Mouse (Mus musculus) cerebellum, adult 2 months (tissue): Measurements from ENCODE around the gene Phf20. TPM values are rescaled to one million over a fixed set of nuclear protein-coding genes. Genes with fewer than 3 reads are reported as not detected.

Experiments
- DNase-seq, 2 experiments: peaks; one replicate each; pipeline ENCODE4 v3.0.0; 2021
- H3K27ac ChIP-seq: fragments of 200-500 bp; 2 replicates; pipeline ENCODE4 v1.5.1; 2012; ENCODE audit warnings: low read length, control low read depth, inconsistent platforms; ENCODE audit not compliant: insufficient read depth
- H3K27me3 ChIP-seq: fragments of 200-500 bp; 2 replicates; pipeline ENCODE4 v1.6.1; 2012; ENCODE audit warnings: inconsistent platforms, mild to moderate bottlenecking, low read length, moderate library complexity; ENCODE audit not compliant: control insufficient read depth, insufficient read depth
- H3K4me1 ChIP-seq: fragments of 200-500 bp; 2 replicates; pipeline ENCODE4 v1.6.1; 2011; ENCODE audit warnings: low read length; ENCODE audit not compliant: control insufficient read depth, insufficient read depth
- H3K4me3 ChIP-seq: fragments of 200-500 bp; replicated peaks from 2 replicates; pipeline ENCODE3; 2011; ENCODE audit warnings: mild to moderate bottlenecking, low read depth, low read length, control low read depth; ENCODE audit not compliant: insufficient read depth
- CTCF ChIP-seq: fragments of 200-500 bp; IDR thresholded peaks from 2 replicates; pipeline ENCODE4 v1.5.1; 2011; ENCODE audit warnings: low read depth, mild to moderate bottlenecking, control low read depth, low read length, moderate library complexity, borderline replicate concordance; ENCODE audit not compliant: insufficient read depth
- POLR2A ChIP-seq: fragments of 200-500 bp; IDR thresholded peaks from 2 replicates; pipeline ENCODE4 v1.6.1; 2011; ENCODE audit warnings: low read length, control low read depth, borderline replicate concordance; ENCODE audit not compliant: insufficient read depth
- WGBS: fragments of 180-500 bp; shearing (Covaris S2); methylation state at CpG from one replicate; pipeline ENCODE4 v1.1.7; 2018; 5-methylcytosine and 5-hydroxymethylcytosine counted together
- polyA plus RNA-seq: library from polyadenylated mRNA; depleted of rRNA; stranded (reverse); fragments of >200 nt; gene quantifications from 2 replicates; pipeline ENCODE4 v1.2.3, GENCODE M21; 2012

Phf20 gene
- polyA plus RNA-seq, 1 experiment: 44.6 TPM

- Histone ChIP-seq H3K4me1 (no peaks in the 10 kb centered on the region; the same call in 1 of the 2 replicates), H3K4me3 (no peak overlapping the region), H3K27me3 (no peaks in the 10 kb centered on the region), H3K27ac (no peak overlapping the region)
- DNase-seq: no peak
- no peak for TF ChIP-seq CTCF
- TF ChIP-seq POLR2A: no peak
- 75% methylated on average over 2 of the region's 2 CpGs for WGBS
These were observed 4.2 kb upstream of the Phf20 start for GRCm38 (mm10) chr2:156192068-156192467.

DNA sequence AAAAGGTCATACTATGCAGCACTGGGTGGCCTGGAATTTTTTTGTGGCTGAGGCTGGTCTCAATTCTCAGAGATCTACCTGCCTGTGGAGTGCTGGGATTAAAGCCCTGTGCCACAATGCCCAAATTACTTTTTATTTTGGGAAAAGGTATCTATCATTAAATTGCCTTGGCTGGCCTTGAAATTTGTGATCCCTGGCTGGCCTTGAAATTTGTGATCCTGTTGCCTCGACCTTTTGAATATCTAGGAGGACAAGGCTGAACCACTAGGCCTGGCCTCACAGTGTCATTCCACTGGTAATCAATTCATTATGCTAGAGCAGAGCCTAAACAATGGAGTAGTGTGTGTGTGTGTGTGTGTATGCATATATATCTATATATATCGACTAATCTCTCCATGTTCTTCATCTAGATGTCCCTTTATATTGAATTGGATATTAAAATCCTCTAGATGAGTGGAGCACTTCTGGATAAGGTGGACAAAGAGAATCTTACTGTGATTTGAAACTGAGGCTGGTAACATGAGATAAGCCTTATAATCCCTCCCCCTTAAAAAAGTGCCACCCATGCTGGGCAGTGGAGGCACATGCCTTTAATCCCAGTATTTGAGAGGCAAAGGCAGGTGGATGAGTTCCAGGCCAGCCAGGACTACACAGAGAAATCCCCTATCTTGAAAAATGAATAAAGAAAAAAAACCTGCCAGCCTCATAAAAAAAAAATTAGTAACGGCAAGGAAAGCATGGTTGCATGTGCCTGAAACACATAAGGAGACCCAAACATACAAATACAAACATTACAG, 3.0 kb upstream of the Phf20 start:
- WGBS: 83% methylated on average over 3 of the region's 3 CpGs
- no peak for DNase-seq
- no peak for TF ChIP-seq POLR2A
- TF ChIP-seq CTCF: no peak

DNA sequence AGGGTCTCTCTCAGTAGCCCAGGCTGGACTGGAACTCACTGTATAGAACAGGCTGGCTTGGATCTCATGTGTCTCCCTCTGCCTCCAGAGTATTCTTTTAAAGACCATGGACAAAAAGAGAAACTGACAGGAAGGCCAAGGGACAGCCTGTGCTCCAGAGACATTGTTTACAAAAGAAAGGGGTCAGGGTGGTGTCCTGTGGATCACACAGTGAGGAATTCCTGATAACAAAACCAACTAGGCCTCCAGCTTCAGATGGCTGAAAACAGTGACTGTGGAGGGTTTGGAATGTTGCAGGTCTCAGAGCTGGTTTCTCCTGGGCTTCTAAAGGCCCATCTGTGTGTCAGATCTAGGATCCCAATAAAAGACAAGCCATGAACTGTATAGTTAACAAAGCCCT, 1.7 kb upstream of the Phf20 start:
- Histone ChIP-seq H3K4me3 (no peak overlapping the region), H3K27ac (no peak overlapping the region), H3K4me1 (no peaks in the 10 kb centered on the region; the same call in 1 of the 2 replicates)

More for the DNA sequence above, 3.0 kb upstream of the Phf20 start:
- no peaks in the 10 kb centered on the region; the same call in 1 of the 2 replicates for H3K4me1 ChIP-seq
- H3K27ac ChIP-seq: no peak overlapping the region
- no peaks in the 10 kb centered on the region for H3K27me3 ChIP-seq
- no peak overlapping the region for H3K4me3 ChIP-seq

DNA sequence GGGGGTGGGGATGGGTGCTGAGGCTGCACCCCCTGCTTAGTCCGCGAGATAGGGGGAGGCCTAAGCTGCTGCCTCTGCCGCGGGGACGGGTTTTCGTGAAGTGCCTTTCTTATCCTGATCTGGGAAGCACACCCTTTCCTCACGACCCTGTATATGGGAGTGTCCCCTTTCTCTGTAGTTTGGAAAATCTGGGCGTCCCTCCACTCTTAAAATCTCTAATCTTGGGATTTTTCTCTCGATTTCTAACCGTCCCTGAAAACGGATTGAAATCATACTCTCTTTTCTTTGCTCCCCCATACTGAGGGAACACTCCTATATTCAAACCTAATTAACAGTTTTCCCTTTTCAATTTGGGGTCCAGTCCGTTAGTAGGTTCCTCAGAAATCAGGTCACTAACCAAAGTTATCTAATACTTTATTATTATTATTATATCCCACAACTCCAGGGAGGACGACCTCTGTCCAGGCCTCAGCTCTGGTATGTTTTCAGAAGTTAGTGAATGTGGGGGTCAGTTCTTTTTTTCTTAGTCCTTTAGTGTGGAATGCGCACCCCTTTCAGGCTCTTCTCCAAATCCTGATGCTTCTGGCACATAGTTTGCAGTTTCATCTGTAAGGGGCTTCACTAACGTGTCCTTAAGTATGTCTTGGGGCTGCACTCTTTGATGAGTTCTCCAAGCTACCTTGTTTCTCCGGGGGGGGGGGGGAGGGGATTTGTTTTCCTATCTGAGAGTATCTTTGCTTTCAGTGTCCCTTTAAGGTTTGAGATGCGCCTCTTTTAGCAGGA, 1.1 kb downstream of the Phf20 start:
- DNase-seq: no peak
- Histone ChIP-seq H3K27ac (no peak overlapping the region; the same call in 1 of the 2 replicates), H3K27me3 (no peaks in the 10 kb centered on the region), H3K4me1 (no peaks in the 10 kb centered on the region; the same call in 1 of the 2 replicates), H3K4me3 (peak overlapping the region; percentile 92)
- TF ChIP-seq CTCF: no peak
- no peak for TF ChIP-seq POLR2A
- 3% methylated on average over 17 of the region's 17 CpGs for WGBS

More for the DNA sequence above, 1.7 kb upstream of the Phf20 start:
- H3K27me3 ChIP-seq: no peaks in the 10 kb centered on the region
- no peak for DNase-seq
- TF ChIP-seq POLR2A (no peak), CTCF (no peak)

DNA sequence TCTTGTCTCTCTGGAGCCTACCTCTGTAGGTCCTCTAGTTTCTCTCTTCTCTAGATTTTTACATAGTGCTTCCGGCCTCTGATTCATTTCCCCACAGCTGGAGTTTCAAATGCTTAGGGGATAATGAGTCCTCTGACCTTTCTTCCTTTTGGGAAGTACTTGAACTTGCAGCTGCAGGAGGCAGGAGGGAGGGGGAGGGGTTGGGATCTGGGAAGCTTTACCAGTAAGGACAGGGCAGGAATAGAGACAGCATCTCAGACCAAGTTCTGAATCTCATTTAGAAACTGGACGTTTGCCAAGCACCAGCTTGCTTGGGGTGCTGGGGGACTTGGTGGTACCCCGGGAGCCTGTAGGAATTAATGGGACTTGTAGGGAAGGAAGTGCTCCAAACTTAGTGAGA, 3.7 kb downstream of the Phf20 start:
- TF ChIP-seq POLR2A: no peak
- TF ChIP-seq CTCF: no peak
- 20% methylated on average over 3 of the region's 3 CpGs for WGBS

DNA sequence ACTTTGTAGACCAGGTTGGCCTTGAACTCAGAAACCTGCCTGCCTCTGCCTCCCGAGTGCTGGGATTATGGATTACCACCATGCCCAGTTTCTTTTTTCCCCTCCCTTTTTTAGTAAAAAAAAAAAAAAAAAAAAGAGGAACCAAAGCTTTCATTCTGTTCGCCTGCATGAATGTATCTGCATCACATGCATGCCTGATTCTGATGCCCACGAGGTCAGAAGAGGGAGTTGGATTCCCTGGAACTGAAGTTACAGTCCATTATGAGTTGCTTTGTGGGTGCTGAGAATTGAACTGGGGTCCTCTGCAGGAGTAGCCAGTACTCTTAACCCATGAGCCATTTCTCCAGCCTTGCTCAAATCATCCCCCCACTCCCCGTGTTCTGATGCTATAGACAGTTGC, 5.2 kb downstream of the Phf20 start:
- no peak overlapping the region for H3K4me3 ChIP-seq
- DNase-seq: no peak
- H3K27me3 ChIP-seq: no peaks in the 10 kb centered on the region
- peaks cover 14% of the 10 kb centered on the region; the same call in 1 of the 2 replicates for H3K4me1 ChIP-seq
- TF ChIP-seq POLR2A (no peak), CTCF (no peak)
- 89% methylated on average over 4 of the region's 4 CpGs for WGBS
- H3K27ac ChIP-seq: no peak overlapping the region

More for the DNA sequence above, 3.7 kb downstream of the Phf20 start:
- Histone ChIP-seq H3K27me3 (no peaks in the 10 kb centered on the region), H3K4me1 (peaks cover 14% of the 10 kb centered on the region; the same call in 1 of the 2 replicates), H3K4me3 (no peak overlapping the region), H3K27ac (no peak overlapping the region)
- DNase-seq: no peak

- H3K4me3 ChIP-seq: no peak overlapping the region
- no peaks in the 10 kb centered on the region for H3K27me3 ChIP-seq
- peaks cover 14% of the 10 kb centered on the region; the same call in 1 of the 2 replicates for H3K4me1 ChIP-seq
- DNase-seq: peak; percentile 79 to 89
- 3% methylated on average over 3 of the region's 3 CpGs for WGBS
- TF ChIP-seq CTCF (no peak), POLR2A (no peak)
- peak overlapping the region; percentile 59 for H3K27ac ChIP-seq
These were observed 6.7 kb downstream of the Phf20 start for GRCm38 (mm10) chr2:156202848-156203437.
